In genomic region chr1:156796251-156796650, GRCm38 (mm10) we compare ENCODE assay signal across 17 mouse cellular contexts. TPM values are rescaled to one million over a fixed set of nuclear protein-coding genes. Genes with fewer than 3 reads are reported as not detected.
DNase-seq lines count a peak whose midpoint lies in the region; ATAC-seq lines count a peak whose summit lies in the region.
"Had no signal": no experiment of that assay in that cellular context is flagged by ENCODE, and none has a peak within 500 bp of the region (broad histone marks: within the 10 kb centered on the region; RNA-seq: fewer than 3 reads in every experiment).

No protein-coding gene starts in this region.

- ATAC-seq in heart, embryonic 12.5 days (ENCODE audit: insufficient number of reproducible peaks, low FRiP score), result no peak
- ATAC-seq in erythroblast, adult 5-6 weeks (replicated peaks; ENCODE audit: low FRiP score, poor library complexity, severe bottlenecking), result no peak
- ATAC-seq: intestine, embryonic 16.5 days; liver, embryonic 12.5 days had no signal

- intact Hi-C loops in gastrocnemius, postnatal 14 days (cut with DNase I; ENCODE audit: low total_unique reads), result no loop called here

- no peaks in the 10 kb centered on the region for H3K9me3 ChIP-seq in heart, embryonic 12.5 days (replicated peaks)
- no peaks in the 10 kb centered on the region for H3K9me3 ChIP-seq in embryonic facial prominence, embryonic 10.5 days
- H3K9me3 ChIP-seq: liver, embryonic 12.5 days; neural tube, embryonic 12.5 days had no signal

- no peaks in the 10 kb centered on the region for H3K27me3 ChIP-seq in heart, embryonic 12.5 days (replicated peaks)
- H3K27me3 ChIP-seq in embryonic facial prominence, embryonic 10.5 days (replicated peaks; ENCODE audit: low read depth, poor library complexity, severe bottlenecking), result peaks cover 11% of the 10 kb centered on the region
- H3K27me3 ChIP-seq: neural tube, embryonic 12.5 days had no signal

- H3K4me2 ChIP-seq in heart, embryonic 12.5 days, result no peak overlapping the region
- H3K4me2 ChIP-seq: liver, embryonic 12.5 days; midbrain, embryonic 11.5 days; neural tube, embryonic 12.5 days had no signal

- H3K9ac ChIP-seq in heart, embryonic 12.5 days, result no peak overlapping the region
- H3K9ac ChIP-seq: liver, embryonic 12.5 days; neural tube, embryonic 12.5 days had no signal

- no peak overlapping the region for H3K4me3 ChIP-seq in heart, embryonic 12.5 days
- no peak overlapping the region for H3K4me3 ChIP-seq in embryonic facial prominence, embryonic 10.5 days
- H3K4me3 ChIP-seq: liver, embryonic 12.5 days; neural tube, embryonic 12.5 days had no signal

- DNase-seq in heart, adult 11 months, result peak; percentile 94
- DNase-seq in embryonic facial prominence, embryonic 10.5 days (ENCODE audit: low spot score), result peak; percentile 78
- peak; percentile 69 for DNase-seq in gastrocnemius, postnatal 14 days
- DNase-seq in kidney, postnatal 36 days, result peak; percentile 26 to 37
- no peak for DNase-seq in neural tube, embryonic 10.5 days (ENCODE audit: extremely low spot score, low spot score)
- no peak for DNase-seq in layer of hippocampus, postnatal 36 days
- DNase-seq: adrenal gland, postnatal 36 days; cerebellum, postnatal 25 days; lung, postnatal 10 days; thymus, adult 18-20 months had no signal

- no peaks in the 10 kb centered on the region for H3K4me1 ChIP-seq in heart, embryonic 12.5 days (replicated peaks)
- peaks cover 30% of the 10 kb centered on the region for H3K4me1 ChIP-seq in embryonic facial prominence, embryonic 10.5 days
- H3K4me1 ChIP-seq: liver, embryonic 12.5 days; neural tube, embryonic 12.5 days had no signal

- no peak overlapping the region for H3K27ac ChIP-seq in heart, embryonic 12.5 days (ENCODE audit: poor library complexity, severe bottlenecking)
- peak overlapping the region; percentile 41 for H3K27ac ChIP-seq in embryonic facial prominence, embryonic 10.5 days (replicated peaks)
- H3K27ac ChIP-seq: liver, embryonic 12.5 days; neural tube, embryonic 12.5 days had no signal

- no peaks in the 10 kb centered on the region for H3K36me3 ChIP-seq in heart, embryonic 12.5 days
- no peaks in the 10 kb centered on the region for H3K36me3 ChIP-seq in embryonic facial prominence, embryonic 10.5 days (replicated peaks)
- H3K36me3 ChIP-seq: liver, embryonic 12.5 days; neural tube, embryonic 12.5 days had no signal

- WGBS in heart, embryonic 12.5 days, result 61% methylated on average over 9 of the region's 9 CpGs
- 36% methylated on average over 9 of the region's 9 CpGs for WGBS in embryonic facial prominence, embryonic 10.5 days

RNA-seq across cellular contexts. Expression of gene Angptl1, which starts 42.1 kb away (rescaled TPM):
- polyA plus RNA-seq in heart, embryonic 12.5 days (2016; fragmentation: Nextera tagmentation; extraction: Ambion mirVana), result 1.4 and 2.1 TPM in 2 replicates
- polyA plus RNA-seq in embryonic facial prominence, embryonic 10.5 days (2016; fragmentation: Nextera tagmentation; extraction: Ambion mirVana), result 4.3 and 5.6 TPM in 2 replicates
- 10 to 100 TPM; 26.8 to 38.1 TPM for total RNA-seq in gastrocnemius, postnatal 14 days (2021)
- not detected in 2 replicates for total RNA-seq in erythroblast, adult 5-6 weeks (2015; ENCODE audit: low replicate concordance)
- total RNA-seq in erythroblast, adult 5-6 weeks (2017; ENCODE audit: low replicate concordance), result not detected in 2 replicates
- total RNA-seq in layer of hippocampus, postnatal 36 days (2021), result 1 to 10 TPM in 1 of 2 experiments, under 1 TPM in 1; 0.75 to 1.1 TPM
- total RNA-seq: hematopoietic stem cell, adult 5-6 weeks had no signal

Comparison
In these comparisons a context has a peak if more than half of its experiments do, and no peak if none do; other contexts are left out.
1. DNase-seq: peak in heart, adult 11 months (single experiment), embryonic facial prominence, embryonic 10.5 days (single experiment), gastrocnemius, postnatal 14 days (single experiment) and kidney, postnatal 36 days (2 of 2); none in neural tube, embryonic 10.5 days (single experiment) and layer of hippocampus, postnatal 36 days (0 of 2).
2. RNA of gene Angptl1, which starts 42.1 kb away (total RNA-seq): 26.8 to 38.1 TPM in gastrocnemius, postnatal 14 days; 0.75 to 1.1 TPM in layer of hippocampus, postnatal 36 days and not detected in erythroblast, adult 5-6 weeks; every median in the first group is over 10 times any median in the second.